Mouse (Mus musculus): ENCODE results near the gene Zbtb3.
A peak's percentile ranks its signal among the peaks of the same experiment; 100 is the strongest.

The Zbtb3 gene

GRCm38 (mm10) chr19:8802130-8802821 lies at the start of gene Zbtb3:
Zbtb3 (plus strand) TSS chr19:8802555.
- peak; percentile 95 to 98 for DNase-seq (ENCODE audit: low spot score in 2 of 2)

- DNase-seq (ENCODE audit: low spot score in 2 of 2), result no peak
Measured at GRCm38 (mm10) chr19:8755652-8756051, 46.7 kb upstream of the Zbtb3 start.

- DNase-seq (ENCODE audit: low spot score in 2 of 2), result peak; percentile 90
Measured at GRCm38 (mm10) chr19:8756635-8757387, 45.5 kb upstream of the Zbtb3 start, which contains the start of gene Nxf1. Nxf1 (plus strand) TSS chr19:8757073.

- DNase-seq (ENCODE audit: low spot score in 2 of 2), result no peak
Measured at GRCm38 (mm10) chr19:8757471-8757998, 44.8 kb upstream of the Zbtb3 start.

DNA sequence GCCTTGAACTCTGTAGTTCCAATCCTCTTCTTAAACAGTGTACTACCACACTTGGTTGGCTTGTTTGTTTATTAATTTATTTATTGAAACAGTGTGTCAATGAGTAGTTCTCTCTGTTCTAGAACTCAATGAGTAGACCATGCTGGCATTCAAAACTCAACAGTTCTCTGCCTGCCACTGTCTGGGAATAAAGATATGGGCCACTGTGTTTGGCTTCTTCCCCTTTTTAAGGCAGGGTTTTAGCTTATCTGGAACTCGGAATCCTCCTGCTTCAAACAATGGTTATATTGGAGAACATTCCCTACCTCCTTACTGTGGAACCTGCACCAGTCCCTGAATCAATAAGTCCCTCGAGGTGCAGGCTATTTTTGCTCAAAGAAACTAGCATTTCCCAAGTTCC lies 43.5 kb upstream of the Zbtb3 start:
- DNase-seq (ENCODE audit: low spot score in 2 of 2), result no peak

DNA sequence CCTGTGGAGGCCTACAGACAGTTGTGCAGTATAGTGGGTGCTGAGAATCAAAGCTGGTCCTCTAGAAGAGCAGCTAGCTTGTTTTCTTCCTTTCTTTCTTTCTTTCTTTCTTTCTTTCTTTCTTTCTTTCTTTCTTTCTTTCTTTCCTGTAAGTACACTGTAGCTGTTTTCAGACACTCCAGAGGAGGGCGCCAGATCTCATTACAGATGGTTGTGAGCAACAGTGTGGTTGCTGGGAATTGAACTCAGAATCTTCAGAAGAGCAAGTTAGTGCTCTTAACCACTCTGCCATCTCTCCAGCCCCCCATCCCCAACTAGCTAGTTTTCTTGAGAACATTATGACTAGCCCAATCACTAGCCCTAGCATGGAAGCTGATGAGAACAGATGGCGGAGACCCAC lies 41.6 kb upstream of the Zbtb3 start:
- no peak for DNase-seq (ENCODE audit: low spot score in 2 of 2)

DNA sequence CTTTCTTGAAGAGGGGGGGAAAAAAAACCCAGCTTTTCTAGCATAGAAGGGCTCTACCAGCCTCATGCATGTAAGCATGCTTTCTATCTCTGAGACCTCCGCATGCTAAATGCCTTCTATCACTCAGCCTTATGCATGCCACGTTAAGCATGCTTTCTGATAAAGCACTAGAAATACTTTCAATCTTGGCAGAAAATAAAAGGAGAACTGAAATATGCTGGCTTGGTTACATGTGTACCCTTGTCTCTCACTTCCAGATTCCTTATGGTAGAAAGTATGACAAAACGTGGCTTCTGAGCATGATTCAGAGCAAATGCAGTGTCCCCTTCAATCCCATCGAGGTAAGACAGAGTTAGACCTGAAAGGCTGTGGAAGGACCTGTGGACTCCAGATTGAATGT lies 39.1 kb upstream of the Zbtb3 start:
- DNase-seq (ENCODE audit: low spot score in 2 of 2), result no peak

DNA sequence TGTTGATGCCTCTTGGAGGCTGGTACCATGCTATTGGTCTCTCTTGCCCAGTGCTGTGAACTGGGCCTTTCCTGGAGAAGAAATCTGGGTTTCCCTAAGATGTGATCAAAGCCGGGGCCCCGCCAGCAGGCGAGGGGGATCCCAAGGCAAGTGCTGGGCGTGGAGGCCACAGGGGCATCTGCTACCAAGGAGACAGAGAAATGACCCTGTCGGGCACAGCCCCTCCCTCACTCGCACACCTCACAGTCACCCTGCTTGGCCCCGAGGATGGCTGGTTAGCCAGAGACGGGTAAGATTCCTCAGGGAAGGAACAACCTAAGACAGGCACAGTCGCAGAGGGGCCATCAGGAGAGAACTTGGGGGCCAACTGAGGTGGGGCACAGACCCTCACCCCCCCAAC lies 36.8 kb upstream of the Zbtb3 start:
- no peak for DNase-seq (ENCODE audit: low spot score in 2 of 2)

GRCm38 (mm10) chr19:8770567-8771270 lies 31.6 kb upstream of the Zbtb3 start, which contains the start of gene Tmem223:
Tmem223 (plus strand) TSS chr19:8770996.
- peak; percentile 72 to 75 for DNase-seq (ENCODE audit: low spot score in 2 of 2)

DNA sequence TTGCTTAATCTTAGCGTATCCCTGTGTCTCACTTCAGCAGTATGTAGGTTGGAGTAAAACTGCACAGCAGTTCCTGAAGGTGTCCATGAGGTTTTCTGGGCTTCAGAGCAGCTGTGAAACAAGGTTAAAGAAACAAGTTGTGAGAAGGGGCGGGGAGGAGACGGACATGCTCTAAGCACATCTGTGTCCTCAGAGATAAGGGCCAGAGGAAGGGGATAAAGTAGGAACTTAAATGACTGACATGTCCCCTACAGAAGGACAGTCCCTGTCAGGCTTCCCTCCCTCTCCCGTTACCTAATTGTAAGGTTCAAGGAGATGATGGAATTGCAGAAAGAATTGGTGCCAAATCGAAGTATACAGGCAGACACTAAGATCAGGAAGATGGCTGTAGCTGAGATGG lies 29.4 kb upstream of the Zbtb3 start:
- no peak for DNase-seq (ENCODE audit: low spot score in 2 of 2)

DNA sequence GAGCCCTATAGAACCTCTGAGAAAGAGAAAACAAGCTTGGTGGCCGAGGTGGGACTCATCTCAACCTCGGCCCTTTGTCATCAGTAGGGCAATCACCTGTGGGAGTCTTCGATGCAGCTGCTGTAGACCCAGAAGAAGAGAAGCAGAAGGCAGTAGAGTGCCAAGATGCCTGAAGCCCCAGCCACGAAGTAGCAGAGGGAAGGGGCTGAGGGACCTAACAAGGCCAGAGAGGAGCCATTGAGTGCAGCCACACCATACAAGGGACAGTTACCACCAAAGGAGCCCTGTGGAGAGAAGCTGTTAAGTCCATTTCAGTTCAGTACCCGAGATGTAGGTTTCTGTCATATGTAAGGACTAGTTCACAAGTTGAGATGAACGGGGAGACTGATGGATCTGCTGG lies 28.9 kb upstream of the Zbtb3 start:
- no peak for DNase-seq (ENCODE audit: low spot score in 2 of 2)

DNA sequence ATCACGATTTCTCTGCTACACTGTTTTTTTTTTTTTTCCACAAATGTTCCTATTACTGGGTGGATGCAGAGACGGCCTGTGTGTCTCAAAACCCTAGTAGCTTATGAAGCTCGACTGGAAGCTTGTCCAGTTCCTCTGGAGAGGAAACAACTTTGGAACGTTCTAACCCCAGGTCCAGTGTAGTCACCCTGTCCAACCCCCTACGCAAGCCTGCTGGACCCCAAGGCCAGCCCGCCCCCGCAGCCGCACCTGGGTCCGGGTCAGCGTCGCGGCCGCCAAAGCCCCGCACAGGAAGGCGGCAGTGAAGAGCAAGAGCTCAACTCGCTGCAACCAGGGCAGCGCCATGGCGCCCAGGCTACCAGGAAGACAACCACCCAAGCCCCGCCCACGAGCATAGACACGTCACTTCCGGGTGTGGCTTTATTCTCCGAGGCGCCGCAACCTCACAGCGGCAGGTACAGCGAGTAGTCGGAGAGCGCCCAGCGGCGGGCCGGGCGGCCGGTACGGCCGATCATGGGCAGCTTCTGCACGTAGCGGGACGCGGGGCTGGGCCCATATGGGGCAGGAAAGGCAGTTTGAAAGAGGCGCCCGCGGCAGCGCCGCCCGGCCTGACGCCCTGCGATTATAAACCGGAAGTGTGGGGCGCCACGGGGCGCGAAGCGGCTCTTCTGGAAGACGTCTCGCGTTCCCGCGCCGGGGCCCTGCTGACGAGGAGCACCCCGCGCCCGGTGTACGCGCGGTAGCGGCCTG lies 28.1 kb upstream of the Zbtb3 start, which contains the start of gene Tmem179b:
Gene Tmem179b, minus strand, starts transcription at position 382 of the 750 bp plus-strand sequence.
- peak; percentile 94 to 95 for DNase-seq (ENCODE audit: low spot score in 2 of 2)

DNA sequence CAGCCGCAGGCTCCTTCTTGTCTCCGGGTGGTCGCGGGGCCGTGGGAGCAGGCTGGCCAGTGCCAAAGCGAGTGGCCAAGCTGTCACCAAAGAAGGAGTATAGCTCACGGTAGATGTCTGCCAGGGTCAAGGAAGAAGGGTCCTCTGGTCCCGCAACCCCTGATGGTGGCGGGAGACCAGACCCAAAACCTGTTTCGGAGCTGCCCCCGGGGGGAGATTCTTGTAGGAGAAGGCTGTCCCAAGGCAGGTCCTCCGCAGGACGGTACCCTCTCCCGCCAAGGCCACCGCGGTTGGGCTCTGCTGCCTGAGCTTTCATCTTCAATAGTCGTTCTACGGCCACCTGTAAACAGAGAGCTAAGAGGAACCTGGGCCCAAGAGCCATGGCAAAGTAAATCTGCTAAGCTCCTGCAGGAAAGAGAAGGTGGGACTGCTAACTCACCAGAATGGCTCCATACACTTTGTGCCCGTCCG lies 27.4 kb upstream of the Zbtb3 start:
- no peak for DNase-seq (ENCODE audit: low spot score in 2 of 2)

GRCm38 (mm10) chr19:8786008-8786781 lies 16.2 kb upstream of the Zbtb3 start, which contains the start of gene Taf6l:
Taf6l (minus strand) TSS chr19:8786417.
- peak; percentile 94 to 96 for DNase-seq (ENCODE audit: low spot score in 2 of 2)

- DNase-seq (ENCODE audit: low spot score in 2 of 2), result no peak
Measured at GRCm38 (mm10) chr19:8788521-8788920, 13.8 kb upstream of the Zbtb3 start.

DNA sequence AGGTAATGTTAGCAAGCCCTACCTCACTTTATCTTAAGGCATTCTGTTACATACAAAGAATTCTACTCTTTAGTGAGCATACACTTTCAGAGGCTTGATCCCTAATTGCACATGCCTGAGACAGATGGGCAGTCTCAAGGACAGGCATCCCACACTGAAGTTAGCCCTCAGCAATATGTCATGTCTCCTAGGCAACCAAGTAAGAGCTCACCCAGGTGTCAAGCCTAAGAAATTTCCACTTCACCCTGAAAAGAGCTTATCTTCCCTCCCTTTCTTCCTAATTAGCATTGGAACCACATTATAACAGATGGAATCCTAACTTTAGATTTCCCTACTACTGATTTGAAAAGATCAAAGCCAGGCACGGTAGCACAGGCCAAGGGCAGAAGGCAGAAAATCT lies 13.2 kb upstream of the Zbtb3 start:
- DNase-seq (ENCODE audit: low spot score in 2 of 2), result no peak

- no peak for DNase-seq (ENCODE audit: low spot score in 2 of 2)
Measured at GRCm38 (mm10) chr19:8790171-8790570, 12.2 kb upstream of the Zbtb3 start.

GRCm38 (mm10) chr19:8798264-8798946 lies 4.0 kb upstream of the Zbtb3 start, which contains the start of gene Polr2g:
Polr2g (minus strand) TSS chr19:8798577.
- peak; percentile 87 to 93 for DNase-seq (ENCODE audit: low spot score in 2 of 2)

GRCm38 (mm10) chr19:8798947-8799315 lies 3.4 kb upstream of the Zbtb3 start:
- DNase-seq (ENCODE audit: low spot score in 2 of 2), result no peak
